Mouse (Mus musculus) small intestine, adult 2 months (tissue): ENCODE measurements at regions not wholly inside any gene's neighbourhood (a gene's known extent, or its start where the extent isn't known, plus 50 kb on each side); places are given as distances from the start of the nearest gene placed in this dataset.

ENCODE experiments used
- H3K27ac ChIP-seq: fragments of 200-500 bp; 2 replicates; pipeline ENCODE4 v1.5.1; 2012; ENCODE audit warnings: low read depth, low read length, control low read depth, inconsistent platforms; ENCODE audit not compliant: insufficient read depth
- H3K27me3 ChIP-seq: fragments of 200-500 bp; 2 replicates; pipeline ENCODE4 v1.6.1; 2012; ENCODE audit warnings: mild to moderate bottlenecking, moderate library complexity, low read length, inconsistent platforms; ENCODE audit not compliant: control insufficient read depth, insufficient read depth
- H3K36me3 ChIP-seq: fragments of 200-500 bp; 2 replicates; pipeline ENCODE4 v1.6.1; 2012; ENCODE audit warnings: mild to moderate bottlenecking, low read length, control low read depth, inconsistent platforms; ENCODE audit not compliant: control insufficient read depth, insufficient read depth
- H3K4me1 ChIP-seq: fragments of 200-500 bp; 2 replicates; pipeline ENCODE4 v1.6.1; 2012; ENCODE audit warnings: low read length, inconsistent platforms, mixed read lengths; ENCODE audit not compliant: control insufficient read depth, insufficient read depth, insufficient read length
- H3K4me3 ChIP-seq: fragments of 200-500 bp; 2 replicates; pipeline ENCODE4 v1.5.1; 2012; ENCODE audit warnings: low read depth, mild to moderate bottlenecking, control low read depth, inconsistent platforms, low read length, moderate library complexity
- CTCF ChIP-seq: fragments of 200-500 bp; IDR thresholded peaks from 2 replicates; pipeline ENCODE4 v1.5.1; 2012; ENCODE audit warnings: low read depth, mild to moderate bottlenecking, control low read depth, inconsistent platforms, low read length, moderate library complexity, mixed read lengths; ENCODE audit not compliant: insufficient replicate concordance, insufficient read length; ENCODE audit errors: extremely low read depth
- POLR2A ChIP-seq: fragments of 200-500 bp; IDR thresholded peaks from 2 replicates; pipeline ENCODE4 v1.6.1; 2012; ENCODE audit warnings: low read depth, mild to moderate bottlenecking, control low read depth, inconsistent platforms, low read length, moderate library complexity
- WGBS: fragments of 180-500 bp; shearing (Covaris S2); methylation state at CpG from one replicate; pipeline ENCODE4 v1.1.7; 2018; 5-methylcytosine and 5-hydroxymethylcytosine counted together

GRCm38 (mm10) chr16:55495051-55495450 is 197.3 kb upstream of the Zpld1 start:
- H3K36me3 ChIP-seq, result no peaks in the 10 kb centered on the region
- H3K27me3 ChIP-seq, result no peaks in the 10 kb centered on the region
- TF ChIP-seq CTCF (no peak), POLR2A (no peak)
- no peak overlapping the region for H3K27ac ChIP-seq
- WGBS, result 81% methylated on average over 10 of the region's 10 CpGs
- no peak overlapping the region for H3K4me3 ChIP-seq
- no peaks in the 10 kb centered on the region for H3K4me1 ChIP-seq

DNA sequence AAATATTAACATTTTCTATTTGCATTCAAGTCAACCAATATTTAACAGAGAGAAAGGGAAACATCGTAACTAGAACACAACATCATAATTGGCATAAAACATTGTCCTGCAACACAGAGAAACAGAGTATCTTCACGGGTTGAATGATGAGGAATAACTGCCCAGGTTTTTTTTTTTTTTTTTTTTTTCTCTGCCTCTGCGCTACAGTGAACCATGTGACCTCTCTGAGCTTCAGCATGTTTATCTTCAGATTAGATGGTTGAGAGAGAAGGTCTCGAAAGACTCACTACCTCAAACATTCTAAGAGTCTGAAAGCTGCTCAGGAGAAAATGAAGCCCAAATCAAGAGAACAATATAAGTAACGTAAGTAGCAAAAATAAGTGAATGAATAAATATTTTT is 196.4 kb upstream of the Zpld1 start:
- 41% methylated on average over 5 of the region's 5 CpGs for WGBS
- Histone ChIP-seq H3K36me3 (no peaks in the 10 kb centered on the region), H3K27ac (no peak overlapping the region), H3K27me3 (no peaks in the 10 kb centered on the region), H3K4me1 (no peaks in the 10 kb centered on the region), H3K4me3 (no peak overlapping the region)
- TF ChIP-seq CTCF, result no peak
- no peak for TF ChIP-seq POLR2A

GRCm38 (mm10) chr16:55492111-55492510 is 194.3 kb upstream of the Zpld1 start:
- no peaks in the 10 kb centered on the region for H3K36me3 ChIP-seq
- no peak overlapping the region for H3K27ac ChIP-seq
- no peaks in the 10 kb centered on the region for H3K27me3 ChIP-seq
- TF ChIP-seq CTCF (no peak), POLR2A (no peak)
- no peak overlapping the region for H3K4me3 ChIP-seq
- H3K4me1 ChIP-seq, result no peaks in the 10 kb centered on the region
- 51% methylated on average over 4 of the region's 4 CpGs for WGBS

DNA sequence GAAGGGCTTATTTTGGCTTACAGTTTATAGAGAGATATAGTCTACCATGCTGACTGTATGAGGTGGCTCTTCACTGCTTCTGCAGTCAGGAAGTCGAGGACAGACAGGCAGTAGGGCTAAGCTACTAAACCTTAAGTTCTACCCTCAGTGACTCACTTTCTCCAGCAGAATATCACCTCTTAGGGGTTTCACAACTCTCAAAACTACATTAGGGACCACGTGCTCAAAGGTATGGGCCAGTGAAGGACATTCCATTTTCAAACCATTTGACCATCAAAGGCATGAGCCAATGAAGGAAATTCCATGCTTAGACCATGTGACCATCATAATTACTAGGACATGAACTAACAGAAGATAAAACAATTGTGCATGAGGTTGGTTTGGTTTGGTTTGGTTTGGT is 186.6 kb upstream of the Zpld1 start:
- TF ChIP-seq CTCF, result no peak
- TF ChIP-seq POLR2A, result no peak
- H3K4me1 ChIP-seq, result peaks cover 2% of the 10 kb centered on the region; the same call in 1 of the 2 replicates
- no peak overlapping the region for H3K4me3 ChIP-seq
- H3K36me3 ChIP-seq, result no peaks in the 10 kb centered on the region
- no peak overlapping the region for H3K27ac ChIP-seq
- no peaks in the 10 kb centered on the region for H3K27me3 ChIP-seq
- 66% methylated on average over 2 of the region's 2 CpGs for WGBS

DNA sequence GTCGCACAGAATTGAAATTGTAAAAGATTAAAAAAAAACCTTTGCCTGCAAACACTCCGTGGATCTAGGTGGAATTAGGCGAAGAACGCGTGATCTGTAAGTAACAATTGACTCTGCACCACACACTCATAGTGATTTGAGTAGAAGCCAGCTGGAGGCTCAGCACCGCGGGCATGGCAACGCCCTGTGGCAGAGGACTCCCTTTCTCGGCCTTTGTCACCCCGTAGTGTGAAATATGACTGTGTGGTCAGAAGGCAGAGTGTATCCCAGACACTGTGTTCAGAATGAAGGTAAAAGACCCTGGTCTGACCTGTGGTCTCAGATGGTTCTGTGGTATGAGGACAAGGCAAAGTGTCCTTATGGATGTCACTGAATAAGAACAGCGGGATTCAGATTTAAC is 183.0 kb upstream of the Zpld1 start:
- peaks cover 2% of the 10 kb centered on the region; the same call in 1 of the 2 replicates for H3K4me1 ChIP-seq
- WGBS, result 73% methylated on average over 11 of the region's 11 CpGs
- H3K36me3 ChIP-seq, result no peaks in the 10 kb centered on the region
- H3K27me3 ChIP-seq, result no peaks in the 10 kb centered on the region
- no peak overlapping the region for H3K4me3 ChIP-seq
- no peak overlapping the region for H3K27ac ChIP-seq
- TF ChIP-seq CTCF (no peak), POLR2A (no peak)

- H3K27me3 ChIP-seq, result no peaks in the 10 kb centered on the region
- H3K4me1 ChIP-seq, result peaks cover 2% of the 10 kb centered on the region; the same call in 1 of the 2 replicates
- no peaks in the 10 kb centered on the region for H3K36me3 ChIP-seq
- H3K27ac ChIP-seq, result no peak overlapping the region
- TF ChIP-seq CTCF (peak; percentile 34; the same call in 1 of the 2 replicates), POLR2A (no peak)
- WGBS, result 33% methylated on average over 7 of the region's 7 CpGs
- no peak overlapping the region for H3K4me3 ChIP-seq
Measured at GRCm38 (mm10) chr16:55480304-55480703, 182.5 kb upstream of the Zpld1 start.

DNA sequence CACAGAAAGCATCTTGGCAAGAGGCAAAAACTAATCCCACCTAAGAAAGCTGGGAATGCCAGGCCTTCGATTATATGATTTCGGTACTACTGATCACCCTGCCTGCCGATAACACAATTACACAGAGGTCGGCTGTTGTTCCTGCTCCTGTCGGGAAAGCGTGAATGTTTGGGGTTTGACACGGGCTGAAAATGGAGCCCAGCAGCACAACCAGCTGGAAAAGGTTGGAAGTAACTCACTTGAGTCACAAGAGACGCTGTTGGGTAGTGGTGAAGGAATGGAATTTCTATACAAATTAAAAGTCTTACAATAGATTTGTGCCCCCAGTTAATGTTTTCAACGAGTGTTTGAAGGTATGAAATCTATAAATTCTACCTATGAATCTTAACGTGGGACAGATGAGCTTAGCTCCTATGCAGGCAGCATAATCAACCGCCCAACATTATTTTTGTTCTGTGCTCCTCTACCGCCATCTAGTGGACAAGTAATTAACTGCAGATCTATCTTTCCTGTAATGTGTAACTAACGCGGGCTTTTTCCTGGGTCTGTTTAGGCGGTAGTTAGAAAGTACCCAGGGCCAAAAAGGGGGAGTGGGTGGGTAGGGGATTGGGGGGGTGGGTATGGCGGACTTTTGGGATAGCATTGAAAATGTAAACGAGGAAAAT is 178.9 kb upstream of the Zpld1 start:
- 29% methylated on average over 17 of the region's 17 CpGs for WGBS
- Histone ChIP-seq H3K4me3 (no peak overlapping the region), H3K4me1 (peaks cover 2% of the 10 kb centered on the region; the same call in 1 of the 2 replicates), H3K27me3 (no peaks in the 10 kb centered on the region), H3K27ac (no peak overlapping the region), H3K36me3 (no peaks in the 10 kb centered on the region)
- TF ChIP-seq POLR2A (no peak), CTCF (no peak)
